Mouse (Mus musculus): ENCODE measurements around the gene Arhgap15. TPM values are rescaled to one million over a fixed set of nuclear protein-coding genes. Genes with fewer than 3 reads are reported as not detected.

Gene Arhgap15
- polyA plus RNA-seq, 2 experiments, result 2.5 to 5.6 TPM

DNA sequence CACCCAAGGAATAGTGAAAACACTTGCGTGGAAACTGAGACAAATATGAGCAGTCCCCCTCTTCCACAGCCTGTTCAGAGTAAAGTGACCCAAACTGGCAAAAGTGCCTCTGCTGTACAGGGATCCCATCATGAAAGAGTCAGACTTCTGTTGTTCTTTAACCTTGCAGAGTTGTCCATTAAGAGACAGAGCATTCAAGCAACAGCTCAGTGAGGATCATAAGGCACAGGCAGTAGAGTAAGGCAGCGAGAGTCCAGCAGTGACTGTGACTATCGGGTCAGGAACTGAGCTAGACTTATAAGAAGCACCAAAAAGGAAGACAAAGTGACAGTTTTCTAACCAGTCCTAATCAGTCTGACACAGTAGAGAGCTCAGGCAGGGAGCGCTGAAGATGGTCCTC lies 47.8 kb downstream of the Arhgap15 start:
- H3K9me3 ChIP-seq (ENCODE audit: control insufficient read depth, low read length), result no peaks in the 10 kb centered on the region
- H3K27ac ChIP-seq, result no peak overlapping the region
- no peak overlapping the region for H3K4me2 ChIP-seq (ENCODE audit: low read depth)
- H3K36me3 ChIP-seq (replicated peaks; ENCODE audit: control insufficient read depth, insufficient read depth, low read depth), result no peaks in the 10 kb centered on the region
- H3K27me3 ChIP-seq (ENCODE audit: control insufficient read depth, insufficient read depth, low read length), result no peaks in the 10 kb centered on the region
- ATAC-seq (ENCODE audit: insufficient read depth) (no peak), DNase-seq (ENCODE audit: low read depth in 3 of 3, low spot score in 3 of 3) (no peak)
- peaks cover 14 to 17% of the 10 kb centered on the region in 2 experiments for H3K4me1 ChIP-seq (replicated peaks; ENCODE audit: control insufficient read depth in 2 of 2, insufficient read depth in 2 of 2, low read length in 1 of 2)
- WGBS (ENCODE audit: insufficient replicate concordance), result 62% methylated on average over 4 of the region's 4 CpGs
- no peak overlapping the region for H3K4me3 ChIP-seq (ENCODE audit: insufficient read depth in 1 of 2, low read depth in 2 of 2, low read length in 2 of 2)
- TF ChIP-seq CTCF (IDR thresholded peaks at IDR 0.05; ENCODE audit: low read depth) (no peak), EP300 (IDR thresholded peaks at IDR 0.05; ENCODE audit: low read depth) (no peak)
- H3K9ac ChIP-seq (replicated peaks), result no peak overlapping the region

DNA sequence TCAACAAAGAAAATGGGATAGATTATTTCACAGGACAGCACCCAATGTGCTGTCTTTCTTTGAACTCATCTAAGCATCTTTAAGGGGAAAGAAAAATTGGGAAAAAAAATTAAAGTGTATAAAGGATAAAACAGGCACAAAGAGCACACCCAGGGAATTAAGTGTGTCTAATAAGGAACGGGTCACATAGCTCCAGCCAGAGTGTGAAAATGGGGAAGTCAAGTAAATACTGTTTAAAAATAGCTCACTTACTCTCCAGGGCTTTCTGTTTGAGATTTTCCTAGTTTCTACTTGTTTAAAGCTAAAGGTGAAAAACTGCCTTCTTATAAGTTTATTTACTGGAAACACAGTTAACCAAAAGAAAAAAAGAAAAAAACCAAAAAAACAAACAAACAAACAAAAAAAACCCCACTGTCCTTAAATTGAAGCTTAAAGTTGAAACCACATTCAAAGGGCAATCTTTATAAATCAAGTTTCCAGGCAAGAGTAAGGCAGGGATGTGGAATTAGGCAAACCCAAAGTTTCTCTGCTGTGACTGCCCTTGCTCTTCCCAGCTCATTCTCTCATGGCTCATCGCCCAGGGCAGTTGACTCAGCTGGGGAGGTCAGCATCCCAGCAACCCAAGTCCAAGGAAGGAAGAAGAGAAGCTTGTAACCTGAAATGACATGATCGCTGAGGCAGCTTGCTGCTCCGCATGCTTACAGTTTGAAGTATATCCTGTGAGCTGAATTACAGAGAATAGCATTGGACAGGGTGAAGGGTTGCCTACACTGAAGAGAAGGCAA lies 57.5 kb downstream of the Arhgap15 start:
- Histone ChIP-seq H3K36me3 (replicated peaks; ENCODE audit: control insufficient read depth, insufficient read depth, low read depth) (no peaks in the 10 kb centered on the region), H3K4me1 (replicated peaks; ENCODE audit: control insufficient read depth in 2 of 2, insufficient read depth in 2 of 2, low read length in 1 of 2) (peaks cover 6 to 7% of the 10 kb centered on the region in 2 experiments; a peak in 3 of 4 replicates), H3K9ac (replicated peaks) (no peak overlapping the region), H3K27me3 (ENCODE audit: control insufficient read depth, insufficient read depth, low read length) (no peaks in the 10 kb centered on the region), H3K27ac (no peak overlapping the region), H3K4me2 (ENCODE audit: low read depth) (no peak overlapping the region), H3K9me3 (ENCODE audit: control insufficient read depth, low read length) (no peaks in the 10 kb centered on the region), H3K4me3 (ENCODE audit: insufficient read depth in 1 of 2, low read depth in 2 of 2, low read length in 2 of 2) (no peak overlapping the region)
- 54% methylated on average over 4 of the region's 4 CpGs for WGBS (ENCODE audit: insufficient replicate concordance)
- TF ChIP-seq EP300 (IDR thresholded peaks at IDR 0.05; ENCODE audit: low read depth), result no peak
- TF ChIP-seq CTCF (IDR thresholded peaks at IDR 0.05; ENCODE audit: low read depth), result no peak
- ATAC-seq (ENCODE audit: insufficient read depth), result no peak
- DNase-seq (ENCODE audit: low read depth in 3 of 3, low spot score in 3 of 3), result no peak

DNA sequence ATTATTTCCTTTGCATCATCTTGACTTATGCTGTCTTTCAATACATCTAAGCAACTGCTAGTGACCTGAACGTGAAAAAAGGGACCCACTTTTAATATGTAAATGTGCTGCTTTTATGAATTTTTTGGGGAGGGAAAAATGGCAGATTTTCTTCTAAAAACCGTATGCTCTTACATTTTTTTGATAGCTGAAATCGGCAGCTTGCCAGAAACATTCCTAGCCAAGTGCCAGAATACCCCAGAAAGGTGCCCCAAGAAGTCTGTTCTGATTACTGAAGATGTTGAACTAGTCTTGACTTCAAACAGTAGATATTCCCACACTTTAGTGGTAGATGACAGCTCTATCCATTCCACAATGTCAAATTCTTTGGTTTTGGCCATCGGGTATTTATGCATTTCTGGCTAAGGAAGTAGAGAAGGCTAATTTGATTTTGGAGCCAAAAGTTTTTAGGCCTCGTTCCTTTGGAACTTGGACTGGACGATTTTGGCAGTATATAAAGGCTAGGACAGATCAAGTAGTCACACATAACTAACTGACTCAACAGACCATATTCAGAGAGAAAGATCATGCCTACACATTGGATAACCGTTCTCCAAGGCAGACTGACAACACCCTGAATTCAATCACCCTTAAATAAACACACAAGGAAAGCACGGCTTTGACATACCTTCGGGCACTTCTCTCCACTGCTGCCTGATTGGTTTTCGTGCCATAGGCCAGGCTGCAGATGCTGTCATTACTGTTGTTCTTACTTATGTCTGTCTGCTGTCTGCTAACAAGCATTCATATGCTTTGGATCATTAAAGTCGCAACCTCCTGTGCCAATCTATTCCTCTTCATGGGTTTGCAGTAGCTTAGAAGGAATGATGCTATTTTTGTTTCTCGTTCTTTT lies 67.5 kb downstream of the Arhgap15 start:
- ATAC-seq (ENCODE audit: insufficient read depth) (no peak), DNase-seq (ENCODE audit: low read depth in 3 of 3, low spot score in 3 of 3) (no peak)

DNA sequence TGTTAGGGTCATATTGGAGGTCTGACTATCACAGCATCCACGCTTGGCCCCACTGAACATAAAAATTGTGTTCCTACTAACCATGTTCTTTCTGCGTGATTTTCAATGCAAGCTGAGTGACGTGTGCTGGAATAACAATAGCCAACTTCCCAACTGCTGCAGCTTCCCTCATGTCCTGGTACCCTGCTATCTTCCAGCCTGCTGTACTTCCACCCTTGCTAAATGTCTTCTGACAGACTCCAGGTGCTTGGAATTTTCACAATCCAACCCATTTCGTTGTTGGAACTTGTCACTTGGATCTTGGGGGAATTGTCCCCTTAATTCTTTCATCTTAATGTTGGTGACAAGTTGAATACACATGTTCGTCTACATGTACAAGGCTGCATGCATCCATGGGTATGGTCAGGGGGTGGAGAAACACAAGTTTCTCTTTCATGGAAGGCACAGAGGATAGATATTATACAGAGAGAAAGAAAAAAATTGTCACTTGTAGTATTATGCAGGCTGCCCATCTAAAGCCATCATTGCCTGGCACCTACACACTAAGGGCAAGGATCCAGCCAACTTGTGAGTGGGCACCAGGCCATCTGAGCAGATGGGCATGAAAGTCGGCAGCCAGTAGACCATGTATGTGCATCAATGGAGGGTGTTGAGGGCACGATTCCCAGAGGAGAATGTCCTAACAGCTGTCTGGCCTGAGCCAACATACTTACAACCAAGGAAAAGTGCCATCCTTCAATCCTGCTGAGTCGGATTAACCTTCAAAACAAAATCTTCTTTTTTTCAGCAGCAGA lies 68.4 kb downstream of the Arhgap15 start:
- H3K9me3 ChIP-seq (ENCODE audit: control insufficient read depth, low read length), result no peaks in the 10 kb centered on the region
- H3K4me3 ChIP-seq (ENCODE audit: insufficient read depth in 1 of 2, low read depth in 2 of 2, low read length in 2 of 2), result no peak overlapping the region
- no peak for ATAC-seq (ENCODE audit: insufficient read depth)
- no peak overlapping the region for H3K9ac ChIP-seq (replicated peaks)
- H3K4me2 ChIP-seq (ENCODE audit: low read depth), result no peak overlapping the region
- H3K36me3 ChIP-seq (replicated peaks; ENCODE audit: control insufficient read depth, insufficient read depth, low read depth), result no peaks in the 10 kb centered on the region
- H3K27me3 ChIP-seq (ENCODE audit: control insufficient read depth, insufficient read depth, low read length), result no peaks in the 10 kb centered on the region
- no peak overlapping the region for H3K27ac ChIP-seq
- DNase-seq (ENCODE audit: low read depth in 3 of 3, low spot score in 3 of 3), result no peak
- 72% methylated on average over 8 of the region's 8 CpGs for WGBS (ENCODE audit: insufficient replicate concordance)
- H3K4me1 ChIP-seq (replicated peaks; ENCODE audit: control insufficient read depth in 2 of 2, insufficient read depth in 2 of 2, low read length in 1 of 2), result no peaks in the 10 kb centered on the region
- TF ChIP-seq EP300 (IDR thresholded peaks at IDR 0.05; ENCODE audit: low read depth) (no peak), CTCF (IDR thresholded peaks at IDR 0.05; ENCODE audit: low read depth) (no peak)

More for the DNA sequence above, 67.5 kb downstream of the Arhgap15 start:
- no peak overlapping the region for H3K9ac ChIP-seq (replicated peaks)
- no peak for TF ChIP-seq EP300 (IDR thresholded peaks at IDR 0.05; ENCODE audit: low read depth)
- no peak for TF ChIP-seq CTCF (IDR thresholded peaks at IDR 0.05; ENCODE audit: low read depth)
- H3K36me3 ChIP-seq (replicated peaks; ENCODE audit: control insufficient read depth, insufficient read depth, low read depth), result no peaks in the 10 kb centered on the region
- no peaks in the 10 kb centered on the region for H3K9me3 ChIP-seq (ENCODE audit: control insufficient read depth, low read length)
- H3K4me1 ChIP-seq (replicated peaks; ENCODE audit: control insufficient read depth in 2 of 2, insufficient read depth in 2 of 2, low read length in 1 of 2), result no peaks in the 10 kb centered on the region
- H3K4me3 ChIP-seq (ENCODE audit: insufficient read depth in 1 of 2, low read depth in 2 of 2, low read length in 2 of 2), result no peak overlapping the region
- H3K4me2 ChIP-seq (ENCODE audit: low read depth), result no peak overlapping the region
- no peak overlapping the region for H3K27ac ChIP-seq
- H3K27me3 ChIP-seq (ENCODE audit: control insufficient read depth, insufficient read depth, low read length), result no peaks in the 10 kb centered on the region
- 64% methylated on average over 12 of the region's 12 CpGs for WGBS (ENCODE audit: insufficient replicate concordance)
